Mouse (Mus musculus) myocyte (in vitro differentiated cells): ENCODE data around the gene Dis3l.

Experiments used
- CEBPB ChIP-seq: IDR thresholded peaks from 2 replicates; pipeline ENCODE4 v1.6.1; 2011; ENCODE audit warnings: mild to moderate bottlenecking, moderate library complexity; ENCODE audit not compliant: poor library complexity, insufficient read depth, severe bottlenecking
- MYOD1 ChIP-seq, 3 experiments: IDR thresholded peaks; one replicate each; pipeline ENCODE4 v1.6.1; 2011; ENCODE audit warnings: control low read depth in 2 of 3, low read depth in 2 of 3, mild to moderate bottlenecking in 2 of 3, moderate library complexity in 1 of 3; ENCODE audit not compliant: insufficient read length in 2 of 3, control insufficient read depth in 1 of 3
- POLR2A ChIP-seq: IDR thresholded peaks from one replicate; pipeline ENCODE4 v1.6.1; 2011; ENCODE audit warnings: low read depth, mild to moderate bottlenecking, control low read depth, moderate library complexity; ENCODE audit not compliant: insufficient read length
- POLR2AphosphoS2 ChIP-seq: IDR thresholded peaks from one replicate; pipeline ENCODE4 v1.6.1; 2011; ENCODE audit warnings: low read depth, control low read depth; ENCODE audit not compliant: insufficient read length
- USF1 ChIP-seq: IDR thresholded peaks from one replicate; pipeline ENCODE4 v1.6.1; 2011; ENCODE audit warnings: low read depth, mild to moderate bottlenecking, control low read depth, moderate library complexity

DNA sequence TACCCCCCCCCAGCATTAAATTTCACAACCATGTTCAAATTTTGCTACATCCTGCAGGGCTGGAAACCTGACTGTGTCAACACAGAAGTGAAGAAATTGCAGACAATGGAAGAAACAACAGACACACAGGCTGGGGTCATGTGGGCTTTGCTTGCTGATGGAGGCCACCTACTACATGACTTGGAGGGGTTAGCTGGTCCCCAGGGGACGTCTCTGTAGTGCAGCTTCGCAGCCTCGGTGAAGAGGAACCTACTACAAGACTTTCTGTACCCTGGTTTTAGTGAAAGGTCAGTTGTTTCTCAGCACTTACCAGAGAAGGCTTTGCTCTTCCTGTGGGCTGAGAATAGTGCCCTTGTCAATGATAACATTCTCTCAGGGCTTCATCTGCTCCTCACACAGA lies 69.8 kb downstream of the Dis3l start:
- no peak for TF ChIP-seq USF1
- no peak for TF ChIP-seq POLR2A
- TF ChIP-seq MYOD1 (IDR thresholded peaks at IDR 0.05; ENCODE audit: control insufficient read depth in 1 of 3, insufficient read length in 2 of 3, low read depth in 2 of 3): no peak
- TF ChIP-seq POLR2AphosphoS2: no peak
- TF ChIP-seq CEBPB: no peak
